Mouse (Mus musculus) thymus, adult 2 months (tissue): ENCODE measurements at regions not wholly inside any gene's neighbourhood (a gene's known extent, or its start where the extent isn't known, plus 50 kb on each side); places are given as distances from the start of the nearest gene placed in this dataset.

Source experiments
- CTCF ChIP-seq: fragments of 200-500 bp; IDR thresholded peaks from 2 replicates; pipeline ENCODE4 v1.5.1; 2012; ENCODE audit warnings: mild to moderate bottlenecking, control low read depth, low read length, moderate library complexity, borderline replicate concordance; ENCODE audit not compliant: control insufficient read depth, poor library complexity, insufficient read depth; ENCODE audit errors: extremely low read depth
- POLR2A ChIP-seq: fragments of 200-500 bp; IDR thresholded peaks from 2 replicates; pipeline ENCODE4 v1.6.1; 2012; ENCODE audit warnings: mild to moderate bottlenecking, low read length, control low read depth, moderate library complexity; ENCODE audit not compliant: control insufficient read depth, poor library complexity, insufficient read depth; ENCODE audit errors: extremely low read depth

DNA sequence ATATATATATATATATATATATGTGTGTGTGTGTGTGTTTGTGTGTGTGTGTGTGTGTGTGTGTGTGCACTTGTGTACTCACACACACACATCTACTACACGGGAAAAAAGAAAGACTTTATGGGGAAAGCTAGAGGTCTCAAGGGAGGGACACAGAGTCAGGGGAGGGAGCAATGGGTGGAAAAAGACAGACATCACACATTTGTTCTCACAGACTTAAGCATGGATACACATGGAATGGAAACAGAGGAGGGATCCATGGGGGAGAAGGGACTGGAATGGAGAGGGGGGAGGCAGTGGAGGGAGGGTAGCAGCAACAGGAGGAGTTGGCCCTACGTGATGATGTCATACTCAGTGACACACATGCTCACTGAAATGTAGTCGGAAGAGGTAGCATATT, 248.3 kb downstream of the Cryba4 start:
- TF ChIP-seq POLR2A: no peak
- TF ChIP-seq CTCF: no peak
